Mouse (Mus musculus) hindbrain, embryonic 16.5 days (tissue): ENCODE data around the gene Sdc3. TPM values are rescaled to one million over a fixed set of nuclear protein-coding genes. Genes with fewer than 3 reads are reported as not detected.
A peak's percentile ranks its signal among the peaks of the same experiment; 100 is the strongest.

Source experiments
- ATAC-seq: fragments of 200-750 bp; cut with Nextera tagmentation; 2 replicates; pipeline ENCODE4 v1.8.0; 2017; ENCODE audit warnings: moderate TSS enrichment, moderate library complexity
- H3K27ac ChIP-seq: fragments of 300-500 bp; sonication (generic); 2 replicates; pipeline ENCODE4 v1.5.1; 2014; ENCODE audit warnings: low read depth, mild to moderate bottlenecking, control low read depth, low read length, moderate library complexity
- H3K27me3 ChIP-seq: fragments of 300-500 bp; sonication (generic); replicated peaks from 2 replicates; pipeline ENCODE4 v1.6.1; 2014; ENCODE audit warnings: low read length; ENCODE audit not compliant: control insufficient read depth, insufficient read depth
- H3K36me3 ChIP-seq: fragments of 300-500 bp; sonication (generic); 2 replicates; pipeline ENCODE4 v1.6.1; 2014; ENCODE audit warnings: mild to moderate bottlenecking, low read length, moderate library complexity, mixed read lengths; ENCODE audit not compliant: control insufficient read depth, insufficient read depth
- H3K4me1 ChIP-seq: fragments of 300-500 bp; sonication (generic); 2 replicates; pipeline ENCODE4 v1.6.1; 2014; ENCODE audit warnings: low read depth, low read length; ENCODE audit not compliant: control insufficient read depth, insufficient read depth
- H3K4me2 ChIP-seq: fragments of 300-500 bp; sonication (generic); 2 replicates; pipeline ENCODE4 v1.6.1; 2014; ENCODE audit warnings: mild to moderate bottlenecking, low read length, control low read depth, moderate library complexity
- H3K4me3 ChIP-seq: fragments of 300-500 bp; sonication (generic); 2 replicates; pipeline ENCODE4 v1.5.1; 2014; ENCODE audit warnings: mild to moderate bottlenecking, low read length, control low read depth, moderate library complexity
- H3K9ac ChIP-seq: fragments of 300-500 bp; sonication (generic); 2 replicates; pipeline ENCODE4 v1.6.1; 2014; ENCODE audit warnings: low read depth, mild to moderate bottlenecking, control low read depth, low read length, moderate library complexity
- H3K9me3 ChIP-seq: fragments of 300-500 bp; sonication (generic); 2 replicates; pipeline ENCODE4 v1.6.1; 2014; ENCODE audit warnings: mild to moderate bottlenecking, low read length, moderate library complexity; ENCODE audit not compliant: control insufficient read depth
- WGBS: fragments of 180-500 bp; shearing (Covaris S2); extraction: QIAGEN DNeasy Blood & Tissue Kit; methylation state at CpG from one replicate; pipeline ENCODE4 v1.1.7; 2014; 5-methylcytosine and 5-hydroxymethylcytosine counted together
- polyA plus RNA-seq: library from polyadenylated mRNA; unstranded; fragments of >200 nt; fragmentation: Nextera tagmentation; extraction: Ambion mirVana; gene quantifications from 2 replicates; pipeline ENCODE4 v1.2.1, GENCODE M21; 2015

The Sdc3 gene
- polyA plus RNA-seq, result 151 and 187 TPM in 2 replicates

- no peaks in the 10 kb centered on the region for H3K9me3 ChIP-seq
- peak within 1 kb of the TSS; percentile 89 for H3K27ac ChIP-seq
- WGBS, result under 1% methylated on average over 35 of the region's 99 CpGs
These were observed at the start of gene Sdc3 for GRCm38 (mm10) chr4:130792376-130793179. Sdc3 (plus strand) TSS chr4:130792537.

GRCm38 (mm10) chr4:130744058-130744457 is 48.3 kb upstream of the Sdc3 start:
- Histone ChIP-seq H3K36me3 (peaks cover 16% of the 10 kb centered on the region), H3K9ac (no peak overlapping the region), H3K4me1 (no peaks in the 10 kb centered on the region), H3K27me3 (no peaks in the 10 kb centered on the region), H3K27ac (no peak overlapping the region), H3K9me3 (no peaks in the 10 kb centered on the region), H3K4me3 (no peak overlapping the region), H3K4me2 (no peak overlapping the region)
- WGBS, result 74% methylated on average over 4 of the region's 4 CpGs
- 0 out of 2 replicates have a peak, but pooled peaks have one; percentile 37 for ATAC-seq

More at GRCm38 (mm10) chr4:130792376-130793179, at the start of gene Sdc3:
- Histone ChIP-seq H3K4me3 (peak within 1 kb of the TSS; percentile 83), H3K9ac (peak within 1 kb of the TSS; percentile 99), H3K27me3 (no peaks in the 10 kb centered on the region), H3K4me2 (peak within 1 kb of the TSS; percentile 86), H3K36me3 (no peaks in the 10 kb centered on the region), H3K4me1 (peaks cover 32% of the 10 kb centered on the region)
- peak; percentile 38 for ATAC-seq

- Histone ChIP-seq H3K9ac (no peak overlapping the region), H3K4me2 (no peak overlapping the region), H3K9me3 (no peaks in the 10 kb centered on the region), H3K4me3 (no peak overlapping the region), H3K4me1 (no peaks in the 10 kb centered on the region), H3K27ac (no peak overlapping the region), H3K27me3 (no peaks in the 10 kb centered on the region), H3K36me3 (peaks cover 27% of the 10 kb centered on the region)
- 73% methylated on average over 5 of the region's 5 CpGs for WGBS
- ATAC-seq, result no peak
These were observed 46.6 kb upstream of the Sdc3 start for GRCm38 (mm10) chr4:130745561-130746306.

DNA sequence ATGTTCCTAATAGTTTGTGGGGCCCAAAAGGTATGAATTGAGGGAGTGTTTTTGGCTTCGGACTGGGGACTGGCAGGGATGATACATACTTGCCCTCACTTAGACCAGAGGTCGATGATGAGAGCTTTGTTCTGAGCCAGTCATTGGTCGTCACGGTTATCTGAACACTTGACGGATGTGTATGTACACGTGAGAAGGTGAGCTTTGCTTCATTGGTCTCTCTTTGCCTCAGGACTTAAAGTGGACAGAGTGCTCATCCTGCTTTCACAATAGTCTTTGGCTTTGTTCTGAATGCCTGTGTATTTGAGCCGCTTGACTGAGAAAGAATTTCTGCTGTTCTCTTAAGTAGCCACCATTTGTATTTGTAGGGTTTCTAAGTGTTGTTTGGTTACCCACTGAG is 42.8 kb upstream of the Sdc3 start:
- H3K27ac ChIP-seq, result no peak overlapping the region
- ATAC-seq, result no peak
- H3K4me2 ChIP-seq, result no peak overlapping the region
- H3K9me3 ChIP-seq, result no peaks in the 10 kb centered on the region
- H3K9ac ChIP-seq, result no peak overlapping the region
- no peak overlapping the region for H3K4me3 ChIP-seq
- H3K4me1 ChIP-seq, result no peaks in the 10 kb centered on the region
- peaks cover 41% of the 10 kb centered on the region for H3K36me3 ChIP-seq
- H3K27me3 ChIP-seq, result no peaks in the 10 kb centered on the region
- WGBS, result 67% methylated on average over 7 of the region's 7 CpGs

DNA sequence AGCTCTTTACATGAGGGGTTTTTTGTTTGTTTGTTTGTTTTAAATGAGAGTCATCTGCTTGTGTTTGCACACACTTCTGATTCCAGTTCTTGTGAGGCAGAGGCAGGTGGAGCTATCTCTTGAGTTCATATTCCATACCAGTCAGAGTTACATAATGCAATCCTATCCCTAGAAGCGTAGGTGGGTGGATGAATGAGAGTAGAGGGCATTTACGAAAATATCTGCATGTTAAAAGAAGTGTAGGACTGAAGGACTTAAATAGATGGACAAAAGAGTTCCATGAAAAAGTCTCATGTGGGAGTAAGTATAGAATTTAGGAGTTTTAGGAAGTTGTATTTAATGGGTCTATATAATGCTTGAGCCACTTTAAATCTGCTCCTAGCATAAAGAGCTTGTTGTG is 40.4 kb upstream of the Sdc3 start:
- H3K4me1 ChIP-seq, result no peaks in the 10 kb centered on the region
- 87% methylated on average over 2 of the region's 2 CpGs for WGBS
- H3K9ac ChIP-seq, result no peak overlapping the region
- no peak for ATAC-seq
- no peak overlapping the region for H3K27ac ChIP-seq
- peaks cover 45% of the 10 kb centered on the region for H3K36me3 ChIP-seq
- H3K9me3 ChIP-seq, result no peaks in the 10 kb centered on the region
- no peaks in the 10 kb centered on the region for H3K27me3 ChIP-seq
- no peak overlapping the region for H3K4me2 ChIP-seq
- no peak overlapping the region for H3K4me3 ChIP-seq

DNA sequence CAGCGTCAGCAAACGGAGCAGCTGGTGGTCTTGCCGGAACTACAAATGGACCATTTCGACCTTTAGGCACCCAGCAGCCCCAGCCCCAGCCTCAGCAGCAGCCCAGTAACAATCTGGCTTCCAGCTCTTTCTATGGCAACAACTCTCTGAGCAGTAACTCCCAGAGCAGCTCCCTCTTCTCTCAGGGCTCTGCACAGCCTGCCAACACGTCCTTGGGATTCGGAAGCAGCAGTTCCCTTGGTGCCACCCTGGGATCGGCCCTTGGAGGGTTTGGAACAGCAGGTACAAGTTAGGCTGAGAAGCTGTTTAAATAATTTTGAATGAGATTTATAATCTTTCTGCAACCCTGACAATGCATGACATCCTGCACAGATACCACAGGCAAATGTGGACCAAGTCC is 39.7 kb upstream of the Sdc3 start:
- ATAC-seq, result no peak
- Histone ChIP-seq H3K9ac (no peak overlapping the region), H3K27ac (no peak overlapping the region), H3K9me3 (no peaks in the 10 kb centered on the region), H3K36me3 (peaks cover 40% of the 10 kb centered on the region), H3K4me1 (no peaks in the 10 kb centered on the region), H3K27me3 (no peaks in the 10 kb centered on the region), H3K4me2 (no peak overlapping the region), H3K4me3 (no peak overlapping the region)
- 67% methylated on average over 7 of the region's 7 CpGs for WGBS

GRCm38 (mm10) chr4:130753755-130754154 is 38.6 kb upstream of the Sdc3 start:
- H3K27ac ChIP-seq, result no peak overlapping the region
- peaks cover 35% of the 10 kb centered on the region for H3K36me3 ChIP-seq
- no peak for ATAC-seq
- no peaks in the 10 kb centered on the region for H3K9me3 ChIP-seq
- no peak overlapping the region for H3K4me2 ChIP-seq
- WGBS, result 78% methylated on average over 5 of the region's 5 CpGs
- no peaks in the 10 kb centered on the region for H3K27me3 ChIP-seq
- no peak overlapping the region for H3K4me3 ChIP-seq
- no peaks in the 10 kb centered on the region for H3K4me1 ChIP-seq
- H3K9ac ChIP-seq, result no peak overlapping the region

DNA sequence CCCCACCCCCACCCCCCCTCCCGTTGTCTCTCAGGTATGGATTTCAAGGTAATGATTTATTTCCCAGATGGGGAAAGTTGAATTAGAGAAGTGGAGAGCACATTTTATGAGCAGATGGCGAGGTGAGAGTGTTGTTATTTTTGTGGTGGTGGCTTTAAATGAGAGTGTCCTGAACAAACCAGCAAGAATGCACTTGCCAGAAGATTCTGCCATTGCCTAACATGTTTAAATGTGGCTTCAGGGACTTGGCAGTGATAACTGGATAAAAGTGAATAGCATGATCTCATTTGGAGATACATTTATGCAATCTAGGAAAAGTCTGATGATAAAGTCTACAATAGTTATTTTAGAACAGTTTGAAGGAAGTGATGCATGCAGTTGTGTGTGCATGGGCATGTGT is 37.6 kb upstream of the Sdc3 start:
- WGBS, result 76% methylated on average over 2 of the region's 2 CpGs
- no peaks in the 10 kb centered on the region for H3K4me1 ChIP-seq
- no peaks in the 10 kb centered on the region for H3K27me3 ChIP-seq
- no peak overlapping the region for H3K9ac ChIP-seq
- H3K9me3 ChIP-seq, result no peaks in the 10 kb centered on the region
- no peak overlapping the region for H3K27ac ChIP-seq
- H3K4me3 ChIP-seq, result no peak overlapping the region
- H3K4me2 ChIP-seq, result no peak overlapping the region
- no peak for ATAC-seq
- peaks cover 29% of the 10 kb centered on the region for H3K36me3 ChIP-seq

DNA sequence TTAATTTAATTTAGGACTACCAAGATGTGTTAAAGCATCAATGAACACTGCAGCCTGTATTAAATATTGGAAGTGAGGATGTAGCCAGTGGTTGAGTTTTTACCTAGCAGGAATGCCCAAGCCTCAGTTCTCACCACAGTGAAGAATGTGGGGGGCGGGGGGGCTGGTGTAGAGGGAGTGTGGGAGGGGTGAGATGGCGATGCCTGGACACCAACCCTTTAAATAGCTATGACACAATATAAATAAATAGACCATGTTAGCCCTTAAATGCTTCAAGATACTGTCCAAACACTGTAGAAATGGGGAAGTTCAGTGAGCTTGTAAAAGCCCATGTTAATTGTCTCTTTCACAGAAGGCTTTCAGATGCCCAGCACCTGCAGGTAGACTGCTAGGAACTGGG is 32.5 kb upstream of the Sdc3 start:
- no peak overlapping the region for H3K9ac ChIP-seq
- no peaks in the 10 kb centered on the region for H3K27me3 ChIP-seq
- no peak overlapping the region for H3K4me2 ChIP-seq
- H3K4me3 ChIP-seq, result no peak overlapping the region
- no peaks in the 10 kb centered on the region for H3K4me1 ChIP-seq
- 95% methylated on average over 2 of the region's 2 CpGs for WGBS
- no peaks in the 10 kb centered on the region for H3K9me3 ChIP-seq
- ATAC-seq, result no peak
- H3K36me3 ChIP-seq, result peaks cover 25% of the 10 kb centered on the region
- H3K27ac ChIP-seq, result no peak overlapping the region
